Mouse (Mus musculus) heart, adult 2 months (tissue): ENCODE data around the gene Prkaca.

Experiments
- CTCF ChIP-seq: fragments of 200-600 bp; IDR thresholded peaks from 2 replicates; pipeline ENCODE4 v1.8.1; 2022; ENCODE audit warnings: antibody characterized with exemption, mild to moderate bottlenecking, moderate library complexity
- EP300 ChIP-seq: fragments of 200-500 bp; IDR thresholded peaks from 2 replicates; pipeline ENCODE4 v1.6.1; 2011; ENCODE audit warnings: low read depth, low read length, control low read depth; ENCODE audit not compliant: insufficient read depth
- POLR2A ChIP-seq: fragments of 200-500 bp; IDR thresholded peaks from 2 replicates; pipeline ENCODE4 v1.6.1; 2011; ENCODE audit warnings: mild to moderate bottlenecking, low read depth, low read length, control low read depth; ENCODE audit not compliant: insufficient read depth

DNA sequence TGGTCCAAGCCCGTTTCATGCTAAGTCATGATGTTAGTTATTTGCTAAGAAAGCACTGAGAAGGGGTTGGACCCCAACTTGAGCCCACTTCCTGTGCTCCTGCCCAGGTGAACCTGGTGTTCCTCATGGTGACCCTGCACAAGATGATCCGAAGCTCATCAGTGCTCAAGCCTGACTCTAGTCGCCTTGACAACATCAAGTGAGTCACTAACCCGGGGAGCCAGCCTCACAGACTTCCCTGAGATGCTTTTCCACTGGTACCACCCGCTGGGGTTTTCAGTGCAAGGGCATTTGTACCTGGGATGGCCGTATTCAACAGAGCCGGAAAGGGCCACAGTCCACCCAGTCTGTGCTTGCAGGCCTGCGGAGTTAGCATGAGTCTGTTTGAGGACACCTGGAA is 37.4 kb upstream of the Prkaca start:
- TF ChIP-seq CTCF = no peak
- no peak for TF ChIP-seq POLR2A
- no peak for TF ChIP-seq EP300
